27 mouse cellular contexts compared by ENCODE assay signal in genomic region chr12:112243231-112243630, GRCm38 (mm10).
DNase-seq lines count a peak whose midpoint lies in the region; ATAC-seq and TF ChIP-seq lines count a peak whose summit lies in the region.
"Had no signal": no experiment of that assay in that cellular context is flagged by ENCODE, and none has a peak within 500 bp of the region (broad histone marks: within the 10 kb centered on the region; RNA-seq: fewer than 3 reads in every experiment).

No protein-coding gene starts in this region.

- H3K27ac ChIP-seq in forebrain, embryonic 16.5 days (ENCODE audit: low read length): no peak overlapping the region
- no peak overlapping the region for H3K27ac ChIP-seq in forebrain, postnatal 0 days (ENCODE audit: low read depth, low read length)
- H3K27ac ChIP-seq in midbrain, embryonic 11.5 days (ENCODE audit: low read depth, low read length): peak overlapping the region; percentile 21; the same call in 1 of the 2 replicates
- no peak overlapping the region for H3K27ac ChIP-seq in midbrain, postnatal 0 days (ENCODE audit: low read depth, low read length)
- peak overlapping the region; percentile 10; the same call in 1 of the 2 replicates for H3K27ac ChIP-seq in embryonic facial prominence, embryonic 10.5 days (replicated peaks)
- 0 out of 2 replicates have a peak overlapping the region, but pooled peaks have one; percentile 7 for H3K27ac ChIP-seq in midbrain, embryonic 13.5 days
- H3K27ac ChIP-seq: heart, embryonic 15.5 days; hindbrain, embryonic 14.5 days; layer of hippocampus, adult 2 months; limb, embryonic 15.5 days; liver, embryonic 14.5 days; macrophage; stomach, embryonic 15.5 days had no signal

- H3K9ac ChIP-seq in forebrain, embryonic 16.5 days (replicated peaks; ENCODE audit: low read depth, low read length): no peak overlapping the region
- H3K9ac ChIP-seq in forebrain, postnatal 0 days: no peak overlapping the region
- no peak overlapping the region for H3K9ac ChIP-seq in midbrain, embryonic 11.5 days (ENCODE audit: low read length)
- H3K9ac ChIP-seq in midbrain, postnatal 0 days (replicated peaks; ENCODE audit: low read length, poor library complexity, severe bottlenecking): no peak overlapping the region
- no peak overlapping the region for H3K9ac ChIP-seq in midbrain, embryonic 13.5 days (replicated peaks)
- H3K9ac ChIP-seq: heart, embryonic 15.5 days; hindbrain, embryonic 14.5 days; limb, embryonic 15.5 days; liver, embryonic 14.5 days; stomach, embryonic 15.5 days had no signal

- no peaks in the 10 kb centered on the region for H3K36me3 ChIP-seq in forebrain, embryonic 16.5 days (ENCODE audit: control insufficient read depth, insufficient read depth)
- no peaks in the 10 kb centered on the region for H3K36me3 ChIP-seq in forebrain, postnatal 0 days (ENCODE audit: insufficient read depth)
- no peaks in the 10 kb centered on the region for H3K36me3 ChIP-seq in midbrain, embryonic 11.5 days (ENCODE audit: control insufficient read depth, insufficient read depth, low read length)
- H3K36me3 ChIP-seq in midbrain, postnatal 0 days (ENCODE audit: insufficient read depth, low read length): no peaks in the 10 kb centered on the region
- H3K36me3 ChIP-seq in embryonic facial prominence, embryonic 10.5 days (replicated peaks): no peaks in the 10 kb centered on the region
- H3K36me3 ChIP-seq in midbrain, embryonic 13.5 days: no peaks in the 10 kb centered on the region
- H3K36me3 ChIP-seq: heart, embryonic 15.5 days; limb, embryonic 15.5 days; stomach, embryonic 15.5 days had no signal

- no peaks in the 10 kb centered on the region for H3K27me3 ChIP-seq in forebrain, embryonic 16.5 days (replicated peaks; ENCODE audit: control insufficient read depth, insufficient read depth, low read length)
- H3K27me3 ChIP-seq in forebrain, postnatal 0 days (ENCODE audit: insufficient read depth, low read length): no peaks in the 10 kb centered on the region
- peaks cover 2% of the 10 kb centered on the region for H3K27me3 ChIP-seq in midbrain, embryonic 11.5 days (ENCODE audit: control insufficient read depth, insufficient read depth, low read length)
- H3K27me3 ChIP-seq in midbrain, postnatal 0 days (ENCODE audit: insufficient read depth, low read length): 0 out of 2 replicates have a peak, but pooled peaks cover 2% of the 10 kb centered on the region
- peaks cover 37% of the 10 kb centered on the region for H3K27me3 ChIP-seq in embryonic facial prominence, embryonic 10.5 days (replicated peaks; ENCODE audit: low read depth, poor library complexity, severe bottlenecking)
- H3K27me3 ChIP-seq in midbrain, embryonic 13.5 days: peaks cover 12% of the 10 kb centered on the region; the same call in 1 of the 2 replicates
- H3K27me3 ChIP-seq: stomach, embryonic 15.5 days had no signal

- H3K4me1 ChIP-seq in forebrain, embryonic 16.5 days (replicated peaks; ENCODE audit: control insufficient read depth, insufficient read depth, low read length): peaks cover 40% of the 10 kb centered on the region
- H3K4me1 ChIP-seq in forebrain, postnatal 0 days (ENCODE audit: insufficient read depth): peaks cover 8% of the 10 kb centered on the region
- H3K4me1 ChIP-seq in midbrain, embryonic 11.5 days (ENCODE audit: control insufficient read depth, insufficient read depth, low read length): peaks cover 46% of the 10 kb centered on the region
- H3K4me1 ChIP-seq in midbrain, postnatal 0 days (ENCODE audit: insufficient read depth, low read length): no peaks in the 10 kb centered on the region; the same call in 1 of the 2 replicates
- H3K4me1 ChIP-seq in embryonic facial prominence, embryonic 10.5 days: peaks cover 51% of the 10 kb centered on the region
- H3K4me1 ChIP-seq in midbrain, embryonic 13.5 days (replicated peaks): peaks cover 56% of the 10 kb centered on the region
- H3K4me1 ChIP-seq: stomach, embryonic 15.5 days had no signal

- no peak for DNase-seq in forebrain, postnatal 0 days
- DNase-seq in midbrain, embryonic 11.5 days (ENCODE audit: low spot score, missing footprints): no peak
- no peak for DNase-seq in midbrain, postnatal 0 days (ENCODE audit: low spot score)
- DNase-seq in embryonic facial prominence, embryonic 10.5 days (ENCODE audit: low spot score): no peak
- DNase-seq: adrenal gland, postnatal 25 days; cerebellum, adult 18-20 months; cerebellum, postnatal 10 days; gastrocnemius, postnatal 14 days; heart, postnatal 36 days; kidney, adult 2 months; kidney, postnatal 36 days; lung, adult 2 months; lung, postnatal 10 days; right cerebral cortex, postnatal 25 days had no signal

- no peak overlapping the region for H3K4me3 ChIP-seq in forebrain, embryonic 16.5 days (replicated peaks; ENCODE audit: low read length)
- H3K4me3 ChIP-seq in forebrain, postnatal 0 days (ENCODE audit: low read depth, low read length): no peak overlapping the region
- H3K4me3 ChIP-seq in midbrain, embryonic 11.5 days (ENCODE audit: low read depth, low read length): no peak overlapping the region
- H3K4me3 ChIP-seq in midbrain, postnatal 0 days (ENCODE audit: low read depth, low read length): no peak overlapping the region
- no peak overlapping the region for H3K4me3 ChIP-seq in embryonic facial prominence, embryonic 10.5 days
- H3K4me3 ChIP-seq in midbrain, embryonic 13.5 days (replicated peaks): no peak overlapping the region
- H3K4me3 ChIP-seq: erythroblast, embryonic 14.5 days; heart, embryonic 15.5 days; layer of hippocampus, adult 2 months; limb, embryonic 15.5 days; myocyte; stomach, embryonic 15.5 days had no signal

- 0 out of 2 replicates have a peak, but pooled peaks have one; percentile 11 for ATAC-seq in forebrain, embryonic 16.5 days
- ATAC-seq in forebrain, postnatal 0 days: no peak
- peak; percentile 59 for ATAC-seq in midbrain, embryonic 11.5 days (ENCODE audit: low FRiP score)
- no peak for ATAC-seq in midbrain, postnatal 0 days (ENCODE audit: low FRiP score)
- peak; percentile 41 for ATAC-seq in midbrain, embryonic 13.5 days
- ATAC-seq in megakaryocyte progenitor cell, adult 5-6 weeks (replicated peaks; ENCODE audit: poor library complexity): no peak
- ATAC-seq: CD4-positive, CD25-positive, alpha-beta regulatory T cell, adult 4 months had no signal

- TF ChIP-seq CTCF in forebrain, postnatal 0 days (IDR thresholded peaks at IDR 0.05; ENCODE audit: low read depth): no peak
- no peak for TF ChIP-seq CTCF in midbrain, postnatal 0 days (IDR thresholded peaks at IDR 0.05)

- WGBS in forebrain, embryonic 16.5 days: 71% methylated on average over 5 of the region's 5 CpGs
- 72% methylated on average over 5 of the region's 5 CpGs for WGBS in forebrain, postnatal 0 days
- WGBS in midbrain, embryonic 11.5 days: 58% methylated on average over 5 of the region's 5 CpGs
- WGBS in midbrain, postnatal 0 days: 66% methylated on average over 5 of the region's 5 CpGs
- whole genome bisulfite sequencing in embryonic facial prominence, embryonic 10.5 days: 92% methylated on average over 5 of the region's 5 CpGs
- WGBS in midbrain, embryonic 13.5 days: 57% methylated on average over 5 of the region's 5 CpGs

- no peaks in the 10 kb centered on the region for H3K9me3 ChIP-seq in forebrain, embryonic 16.5 days (ENCODE audit: control insufficient read depth, low read length)
- no peaks in the 10 kb centered on the region for H3K9me3 ChIP-seq in forebrain, postnatal 0 days (ENCODE audit: low read length)
- H3K9me3 ChIP-seq in midbrain, embryonic 11.5 days (ENCODE audit: control insufficient read depth, low read length): no peaks in the 10 kb centered on the region
- no peaks in the 10 kb centered on the region for H3K9me3 ChIP-seq in midbrain, postnatal 0 days (ENCODE audit: low read length)
- no peaks in the 10 kb centered on the region for H3K9me3 ChIP-seq in embryonic facial prominence, embryonic 10.5 days
- no peaks in the 10 kb centered on the region for H3K9me3 ChIP-seq in midbrain, embryonic 13.5 days
- H3K9me3 ChIP-seq: heart, embryonic 15.5 days; limb, embryonic 15.5 days; stomach, embryonic 15.5 days had no signal

- no peak overlapping the region for H3K4me2 ChIP-seq in forebrain, embryonic 16.5 days (ENCODE audit: low read length)
- H3K4me2 ChIP-seq in forebrain, postnatal 0 days (ENCODE audit: low read depth): no peak overlapping the region
- no peak overlapping the region for H3K4me2 ChIP-seq in midbrain, embryonic 11.5 days
- no peak overlapping the region for H3K4me2 ChIP-seq in midbrain, postnatal 0 days (ENCODE audit: low read depth, low read length, poor library complexity, severe bottlenecking)
- no peak overlapping the region for H3K4me2 ChIP-seq in midbrain, embryonic 13.5 days (replicated peaks)
- H3K4me2 ChIP-seq: heart, embryonic 15.5 days; hindbrain, embryonic 14.5 days; limb, embryonic 15.5 days; stomach, embryonic 15.5 days had no signal

Comparison
In these comparisons a context has a peak if more than half of its experiments do, and no peak if none do; other contexts are left out.
1. ATAC-seq: peak in forebrain, embryonic 16.5 days (single experiment), midbrain, embryonic 11.5 days (single experiment) and midbrain, embryonic 13.5 days (single experiment); none in forebrain, postnatal 0 days (single experiment), midbrain, postnatal 0 days (single experiment) and megakaryocyte progenitor cell, adult 5-6 weeks (single experiment).
2. H3K27ac ChIP-seq: peak in midbrain, embryonic 11.5 days (single experiment), embryonic facial prominence, embryonic 10.5 days (single experiment) and midbrain, embryonic 13.5 days (single experiment); none in forebrain, embryonic 16.5 days (single experiment), forebrain, postnatal 0 days (single experiment) and midbrain, postnatal 0 days (single experiment).